Mouse (Mus musculus) gastrocnemius, postnatal 36 days (tissue): Measurements from ENCODE around the gene Olfr691. TPM values are rescaled to one million over a fixed set of nuclear protein-coding genes. Genes with fewer than 3 reads are reported as not detected.

Experiments used
- total RNA-seq, 2 experiments: library from RNA; stranded (reverse); gene quantifications; 2 replicates each; pipeline ENCODE4 v1.2.3; 2021

The Olfr691 gene
- total RNA-seq, 2 experiments from 2014 or later: not detected

Other genes with a start within 250 kb of the Olfr691 start
- gene Olfr680-ps1, start 249.5 kb downstream of the Olfr691 start, total RNA-seq: not detected
- gene Olfr681, start 225.4 kb downstream of the Olfr691 start, total RNA-seq: not detected
- gene Olfr683, start 195.3 kb downstream of the Olfr691 start, total RNA-seq: not detected
- gene Olfr684, start 178.6 kb downstream of the Olfr691 start, total RNA-seq: not detected
- gene Olfr685, start 156.3 kb downstream of the Olfr691 start, total RNA-seq: not detected
- gene Olfr686, start 134.8 kb downstream of the Olfr691 start, total RNA-seq: not detected
- not detected for gene Olfr688, start 54.2 kb downstream of the Olfr691 start, total RNA-seq
- gene Olfr689, start 31.1 kb downstream of the Olfr691 start, total RNA-seq: not detected
- not detected for gene Olfr690, start 8.2 kb downstream of the Olfr691 start, total RNA-seq
- not detected for gene Olfr692, start 26.0 kb upstream of the Olfr691 start, total RNA-seq
- not detected for gene Gm5901, start 32.8 kb upstream of the Olfr691 start, total RNA-seq
- gene Fam160a2, start 57.8 kb upstream of the Olfr691 start, total RNA-seq: 10 to 100 TPM; 11.0 to 12.2 TPM
- gene Cnga4, start 62.3 kb upstream of the Olfr691 start, total RNA-seq: not detected
- not detected for gene Cckbr, start 83.5 kb upstream of the Olfr691 start, total RNA-seq
- gene Cavin3, start 140.0 kb upstream of the Olfr691 start, total RNA-seq: 10 to 100 TPM; 10.1 to 13.2 TPM
- gene Smpd1, start 212.1 kb upstream of the Olfr691 start, total RNA-seq: 10 to 100 TPM; 50.9 to 51.5 TPM
- 1 to 10 TPM; 5.3 to 8.6 TPM for gene Apbb1, start 239.4 kb upstream of the Olfr691 start, total RNA-seq